Mouse (Mus musculus): ENCODE measurements at regions not wholly inside any gene's neighbourhood (a gene's known extent, or its start where the extent isn't known, plus 50 kb on each side); places are given as distances from the start of the nearest gene placed in this dataset.

DNA sequence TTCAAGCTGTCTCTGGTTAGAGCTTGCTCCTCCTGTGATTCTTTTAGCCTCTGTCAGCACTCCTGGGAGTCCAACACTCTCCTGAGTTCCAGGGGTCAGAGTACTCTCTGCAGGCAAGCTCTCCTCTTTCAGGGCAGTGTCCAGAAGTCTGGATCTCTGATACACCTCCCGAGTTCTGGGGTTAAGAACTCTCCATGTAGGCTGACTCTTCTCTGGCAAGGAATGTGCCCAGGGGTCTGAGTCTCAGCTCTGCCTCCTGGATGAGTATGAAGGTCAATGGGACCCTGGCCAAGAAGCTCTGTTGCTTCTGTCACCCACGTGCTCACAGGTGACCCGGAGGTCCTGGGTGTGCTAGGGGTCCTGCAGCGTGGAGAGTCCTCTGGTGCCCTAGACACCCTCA, 1146.2 kb upstream of the Gm38303 start:
- ATAC-seq (replicated peaks; ENCODE audit: poor library complexity, severe bottlenecking): no peak

DNA sequence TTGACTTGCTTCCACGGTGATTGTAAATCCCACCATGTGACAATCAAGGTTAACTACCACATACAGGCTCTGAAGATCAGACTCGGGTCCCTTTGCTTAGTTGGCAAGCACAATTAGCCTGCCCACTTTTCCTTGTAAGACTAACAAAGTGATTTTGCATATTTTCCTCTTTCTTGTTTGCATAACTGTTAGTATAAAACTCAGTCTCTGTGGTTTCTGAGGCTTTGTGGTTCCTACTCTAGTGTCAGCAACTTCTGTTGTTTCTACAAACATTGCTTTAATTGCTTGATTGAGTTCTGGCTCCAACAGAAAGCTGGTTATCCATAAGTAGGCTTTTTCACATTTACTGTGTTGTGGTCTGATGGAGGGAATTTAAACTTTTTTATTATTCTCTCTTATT, 1121.4 kb upstream of the Gm38303 start:
- ATAC-seq (replicated peaks; ENCODE audit: poor library complexity, severe bottlenecking): peak; percentile 48

DNA sequence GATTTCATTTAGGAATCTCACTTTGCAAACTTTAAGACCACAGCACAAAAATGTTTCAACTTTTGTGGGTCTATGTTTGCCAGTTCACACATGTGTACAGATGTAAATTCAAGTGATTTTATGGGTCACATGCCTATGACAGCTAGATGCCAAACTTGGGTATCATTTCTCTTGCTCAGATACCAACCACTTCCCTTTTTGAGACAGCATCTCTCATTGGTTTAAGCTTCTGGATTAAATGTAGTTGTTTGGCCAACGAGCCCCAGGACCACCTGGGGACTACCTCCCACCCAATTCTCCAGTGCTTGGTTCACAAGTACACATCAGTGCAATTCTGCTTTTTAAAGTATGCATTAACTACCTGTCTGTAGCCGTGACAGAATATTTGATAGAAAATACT, 1120.7 kb upstream of the Gm38303 start:
- ATAC-seq (replicated peaks; ENCODE audit: poor library complexity, severe bottlenecking): peak; percentile 44

Measured in granulocyte monocyte progenitor cell, adult 5-6 weeks (primary cell).